Mouse (Mus musculus) adipocyte (in vitro differentiated cells): ENCODE results near the gene Gale.
"Not testable (repeated sequence)": the region's sequence is repeated elsewhere in the genome, so short reads cannot be mapped to it uniquely, and the experiment has no call there.

ENCODE experiments used
- DNase-seq: peaks from one replicate; pipeline ENCODE4 v3.0.0-alpha.2; 2016; ENCODE audit warnings: low spot score

The Gale gene

DNA sequence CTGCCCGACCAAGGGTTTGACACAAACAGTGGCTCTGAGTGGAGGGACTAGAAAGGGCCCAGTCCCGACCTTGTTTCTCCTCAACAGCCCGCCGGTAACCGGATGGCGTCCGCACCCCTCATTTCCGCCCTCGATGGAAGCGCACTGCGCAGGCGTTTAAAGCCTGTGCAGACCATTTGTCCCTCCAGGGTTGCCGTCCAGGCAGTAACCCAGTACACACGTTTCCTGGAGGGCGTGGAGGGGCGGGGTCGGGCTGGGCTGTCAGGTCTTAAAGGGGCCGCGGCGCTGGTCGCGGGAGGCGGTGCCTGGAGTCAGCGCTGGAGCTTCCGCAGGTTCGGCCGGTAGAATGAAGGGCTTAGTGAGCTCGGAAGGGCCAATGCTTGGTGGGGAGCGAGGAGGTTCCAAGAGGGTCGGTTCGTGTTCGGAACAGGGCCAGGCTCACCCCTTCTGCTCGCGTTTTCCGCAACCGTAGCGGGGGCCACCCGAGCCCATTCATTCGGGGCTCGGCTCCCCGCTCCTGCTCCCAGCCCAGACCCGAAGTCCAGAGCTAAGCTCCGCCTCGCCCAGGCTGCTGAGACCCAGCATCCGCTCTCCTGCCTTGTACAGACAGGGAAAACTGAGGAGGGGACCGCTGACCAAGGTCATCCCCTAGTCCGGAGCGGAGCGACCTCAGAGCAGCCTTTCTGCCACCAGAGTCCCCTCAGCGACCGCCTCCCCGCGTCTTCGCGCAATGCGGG, at the start of gene Gale:
TSS of gene Gale (plus strand) at position 271 of the 737 bp plus-strand sequence.
- peak; percentile 96 for DNase-seq

DNA sequence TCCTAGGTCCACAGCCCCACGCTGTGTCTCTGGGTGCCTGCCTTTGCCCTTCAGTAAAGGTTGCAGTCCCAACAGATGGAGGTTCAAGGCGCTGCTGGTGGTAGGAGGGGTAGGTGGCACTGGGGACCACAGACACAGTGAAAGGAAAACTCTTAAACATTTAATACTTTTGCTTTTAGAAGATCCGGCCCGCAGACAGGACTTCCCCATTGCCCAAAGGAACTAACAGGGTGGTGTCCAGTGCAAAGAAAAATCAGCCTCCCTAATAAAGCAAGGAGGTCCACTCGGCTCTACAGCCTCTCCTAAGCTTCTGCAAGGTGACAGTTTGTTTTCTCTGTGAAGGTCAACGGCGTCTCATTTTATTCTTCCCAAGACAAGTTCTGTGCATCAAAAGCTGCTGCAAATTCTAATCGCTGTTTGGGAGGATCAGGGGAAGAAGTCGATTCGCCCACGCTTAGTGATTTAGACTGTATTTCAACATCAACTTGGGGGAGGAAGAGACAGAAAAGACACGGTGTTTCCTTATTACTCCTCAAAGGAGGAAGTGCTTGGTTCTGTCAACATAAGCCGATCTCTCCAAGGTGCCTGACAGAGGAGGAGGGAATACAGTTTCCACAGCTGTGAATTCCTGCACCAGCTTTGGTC, 44.8 kb upstream of the Gale start:
- DNase-seq = no peak

DNA sequence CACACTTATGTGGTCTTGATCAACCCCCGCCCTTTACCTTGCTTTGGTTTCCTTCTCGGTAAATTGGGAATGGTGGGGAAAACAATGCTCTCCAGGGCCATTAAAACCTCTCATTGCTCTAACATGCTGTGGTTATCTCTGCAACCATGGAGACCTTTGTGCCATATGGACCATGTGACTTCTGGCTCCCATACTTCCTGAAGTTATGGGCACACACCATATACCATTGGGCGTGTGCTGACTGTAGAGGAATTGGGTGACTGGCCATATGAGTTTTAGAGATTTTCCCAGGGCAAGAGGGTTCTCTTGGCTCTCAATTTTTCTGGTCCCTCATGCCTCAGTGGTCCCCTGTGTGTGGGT, 44.3 kb upstream of the Gale start:
- no peak for DNase-seq

- DNase-seq = peak; percentile 95
Observed at GRCm38 (mm10) chr4:135920304-135921241, 43.0 kb upstream of the Gale start, which contains the start of gene Fuca1. TSS of gene Fuca1 (plus strand) at chr4:135920735.

- peak; percentile 81 for DNase-seq
Observed at GRCm38 (mm10) chr4:135921257-135922120, 42.0 kb upstream of the Gale start.

DNA sequence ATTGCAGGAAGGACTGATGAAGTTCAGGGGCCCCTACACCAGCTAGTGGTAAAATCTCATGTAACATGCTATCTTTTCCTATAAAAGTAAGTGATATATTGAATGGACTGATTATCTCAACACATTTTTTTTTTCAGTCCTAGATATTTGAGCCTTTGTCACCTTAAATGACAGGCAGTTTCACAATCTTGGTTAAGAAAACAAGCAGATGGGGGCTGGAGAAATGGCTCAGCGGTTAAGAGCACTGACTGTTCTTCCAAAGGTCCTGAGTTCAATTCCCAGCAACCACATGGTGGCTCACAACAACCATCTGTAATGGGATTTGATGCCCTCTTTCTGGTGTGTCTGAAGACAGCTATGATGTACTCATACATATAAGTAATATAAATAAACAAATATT, 41.3 kb upstream of the Gale start:
- peak; percentile 33 for DNase-seq

GRCm38 (mm10) chr4:135924418-135924817, 39.1 kb upstream of the Gale start:
- DNase-seq = no peak

DNA sequence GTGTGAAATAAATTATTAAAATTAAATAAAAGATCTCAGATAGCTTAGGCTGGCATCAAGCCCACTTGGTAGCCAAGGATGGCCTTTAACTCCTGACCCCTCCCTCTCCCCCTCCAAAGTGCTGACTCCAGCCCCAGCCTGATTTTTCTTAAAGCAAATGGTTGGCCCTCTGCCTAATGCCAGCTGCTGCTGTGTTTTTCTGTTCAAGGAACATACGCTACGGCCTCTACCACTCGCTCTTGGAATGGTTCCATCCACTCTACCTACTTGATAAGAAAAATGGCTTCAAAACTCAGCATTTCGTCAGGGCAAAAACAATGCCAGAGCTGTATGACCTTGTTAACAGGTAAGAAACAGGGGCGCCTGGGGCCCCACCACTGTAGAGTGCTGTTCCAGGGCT, 38.2 kb upstream of the Gale start:
- DNase-seq = no peak

- no peak for DNase-seq
Observed at GRCm38 (mm10) chr4:135926195-135926808, 37.2 kb upstream of the Gale start.

DNA sequence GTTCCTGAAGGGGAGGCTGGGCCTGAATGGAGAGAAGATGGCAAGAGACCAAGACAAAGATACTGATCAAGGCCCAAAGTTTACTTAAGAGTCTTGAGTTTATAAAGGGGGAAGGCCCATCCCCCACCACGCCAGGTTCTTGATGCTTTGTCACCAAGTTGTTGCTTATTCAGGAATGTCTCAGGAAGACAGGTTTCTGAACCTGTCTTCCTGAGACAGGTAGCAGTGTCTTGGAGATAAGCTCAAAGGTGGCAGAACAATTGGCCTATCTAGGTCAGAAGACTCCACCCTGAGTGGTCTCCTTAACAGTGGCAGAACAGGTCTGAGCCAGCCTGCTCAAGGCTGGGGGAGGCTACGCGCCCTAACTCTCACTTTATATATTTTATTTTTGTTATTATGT, 36.7 kb upstream of the Gale start:
- no peak for DNase-seq

DNA sequence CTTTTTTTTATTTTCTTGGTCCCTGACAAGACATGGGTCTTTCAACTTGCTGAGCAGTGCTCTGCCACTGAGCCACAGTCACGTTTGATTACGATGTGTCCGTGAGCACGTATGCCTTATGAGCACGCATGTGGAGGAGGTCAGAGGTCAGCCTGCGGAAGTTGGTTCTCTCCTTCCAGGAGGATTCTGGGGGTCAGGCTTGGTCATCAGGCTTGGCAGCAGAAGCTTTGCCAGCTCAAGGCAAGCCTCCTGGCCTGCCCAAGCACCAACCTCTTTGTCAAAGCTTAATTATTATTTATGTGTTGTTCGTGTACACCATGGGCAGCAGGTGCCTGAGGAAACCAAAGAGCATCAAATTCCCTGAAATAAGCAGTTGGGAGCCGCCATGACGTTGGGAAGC, 35.2 kb upstream of the Gale start:
- no peak for DNase-seq

GRCm38 (mm10) chr4:135929405-135929804, 34.1 kb upstream of the Gale start:
- no peak for DNase-seq

GRCm38 (mm10) chr4:135929828-135930227, 33.7 kb upstream of the Gale start:
- DNase-seq = no peak

DNA sequence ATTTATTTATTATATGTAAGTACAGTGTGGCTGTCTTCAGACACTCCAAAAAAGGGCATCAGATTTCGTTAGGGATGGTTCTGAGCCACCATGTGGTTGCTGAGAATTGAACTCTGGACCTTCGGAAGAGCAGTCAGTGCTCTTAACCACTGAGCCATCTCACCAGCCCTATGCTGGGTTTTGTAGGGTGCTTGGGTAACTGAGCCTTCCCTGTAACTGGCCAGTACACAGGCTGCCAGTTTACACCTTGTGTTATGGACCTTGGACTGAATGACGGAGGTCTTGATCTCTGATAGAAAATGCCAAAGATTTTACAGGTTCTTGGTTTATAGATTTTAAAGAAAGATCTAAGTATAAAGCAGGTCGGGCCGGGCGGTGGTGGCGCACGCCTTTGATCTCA, 33.3 kb upstream of the Gale start:
- DNase-seq = no peak

- DNase-seq = no peak
Observed at GRCm38 (mm10) chr4:135931832-135932231, 31.7 kb upstream of the Gale start.

- DNase-seq = no peak
Observed at GRCm38 (mm10) chr4:135934708-135935500, 28.6 kb upstream of the Gale start.

DNA sequence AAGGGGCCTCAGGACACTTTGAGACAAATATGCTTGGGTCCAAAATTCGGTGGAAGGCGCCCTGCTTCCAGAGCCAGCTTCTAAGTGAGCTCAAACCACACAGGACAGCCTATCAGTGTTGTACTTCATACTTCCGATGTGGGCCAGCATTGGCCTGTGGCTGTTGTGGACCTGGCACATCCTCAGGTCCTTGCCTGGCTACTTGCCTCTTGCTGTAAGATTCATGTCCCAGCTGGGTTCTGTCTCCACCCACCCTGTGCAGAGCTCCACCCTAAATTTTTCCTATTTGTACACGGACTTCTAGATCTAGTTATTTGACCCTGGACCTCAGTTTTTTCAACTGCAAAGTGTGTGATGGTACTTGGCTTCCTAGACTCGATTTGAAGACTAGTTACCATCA, 28.0 kb upstream of the Gale start:
- no peak for DNase-seq

- no peak for DNase-seq
Observed at GRCm38 (mm10) chr4:135938858-135939257, 24.7 kb upstream of the Gale start.

GRCm38 (mm10) chr4:135941026-135941425, 22.5 kb upstream of the Gale start:
- not testable (repeated sequence) for DNase-seq

DNA sequence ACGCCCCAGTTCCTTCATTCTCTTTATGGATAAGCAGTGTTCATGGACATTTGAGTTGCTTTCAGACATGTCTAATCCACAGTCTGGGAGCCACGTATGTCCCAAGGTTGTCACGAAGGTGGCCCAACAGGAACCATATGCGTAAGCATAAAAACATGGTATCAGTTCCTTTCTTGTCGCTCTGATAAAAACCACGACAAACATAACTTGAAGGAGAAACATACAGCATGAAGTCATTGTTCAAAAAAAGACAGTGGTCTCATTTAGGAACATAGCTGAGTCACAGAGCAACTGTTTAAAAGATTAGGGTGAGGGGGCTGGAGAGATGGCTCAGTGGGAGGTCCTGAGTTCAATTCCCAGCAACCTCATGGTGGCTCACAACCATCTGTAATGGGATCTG, 21.3 kb upstream of the Gale start:
- no peak for DNase-seq
